Mouse (Mus musculus): Measurements from ENCODE around the gene Tmem123. TPM values are rescaled to one million over a fixed set of nuclear protein-coding genes. Genes with fewer than 3 reads are reported as not detected.

Gene Tmem123
- polyA plus RNA-seq (2012; rRNA removed): 18.5 and 27.6 TPM in 2 replicates

DNA sequence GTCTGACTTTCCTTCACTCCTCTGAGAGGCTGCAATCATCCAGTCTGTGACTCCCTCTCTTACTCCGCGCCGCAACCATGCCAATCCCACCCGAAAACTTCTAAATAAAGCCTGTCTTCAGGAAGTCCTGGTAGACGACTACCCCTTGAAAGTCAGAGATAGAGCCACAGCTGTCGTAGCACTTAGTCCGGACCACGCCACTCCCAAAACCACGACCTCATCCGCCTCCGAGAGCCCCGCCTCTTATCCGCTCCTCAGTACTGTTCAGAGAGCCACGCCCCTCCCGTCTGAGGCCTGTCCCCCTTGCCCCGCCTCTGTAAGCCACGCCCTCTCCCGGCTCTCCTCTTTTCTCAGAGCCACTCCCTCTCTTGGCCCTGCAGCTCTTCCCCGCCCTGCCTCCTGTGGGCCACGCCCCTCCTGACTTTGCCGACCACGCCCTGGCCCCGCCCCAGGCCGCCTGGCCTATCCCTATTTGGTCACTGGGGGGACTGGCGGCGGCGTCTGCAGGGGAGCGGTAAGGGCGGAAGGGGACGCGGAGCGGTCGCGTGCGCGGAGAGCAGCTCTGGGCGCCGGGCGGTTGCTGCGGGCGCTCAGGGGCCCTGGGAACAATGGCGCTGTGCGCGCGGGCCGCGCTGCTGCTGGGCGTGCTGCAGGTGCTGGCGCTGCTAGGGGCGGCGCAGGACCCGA, at the start of gene Tmem123:
TSS of gene Tmem123 (plus strand) at position 428 of the 687 bp plus-strand sequence.

DNA sequence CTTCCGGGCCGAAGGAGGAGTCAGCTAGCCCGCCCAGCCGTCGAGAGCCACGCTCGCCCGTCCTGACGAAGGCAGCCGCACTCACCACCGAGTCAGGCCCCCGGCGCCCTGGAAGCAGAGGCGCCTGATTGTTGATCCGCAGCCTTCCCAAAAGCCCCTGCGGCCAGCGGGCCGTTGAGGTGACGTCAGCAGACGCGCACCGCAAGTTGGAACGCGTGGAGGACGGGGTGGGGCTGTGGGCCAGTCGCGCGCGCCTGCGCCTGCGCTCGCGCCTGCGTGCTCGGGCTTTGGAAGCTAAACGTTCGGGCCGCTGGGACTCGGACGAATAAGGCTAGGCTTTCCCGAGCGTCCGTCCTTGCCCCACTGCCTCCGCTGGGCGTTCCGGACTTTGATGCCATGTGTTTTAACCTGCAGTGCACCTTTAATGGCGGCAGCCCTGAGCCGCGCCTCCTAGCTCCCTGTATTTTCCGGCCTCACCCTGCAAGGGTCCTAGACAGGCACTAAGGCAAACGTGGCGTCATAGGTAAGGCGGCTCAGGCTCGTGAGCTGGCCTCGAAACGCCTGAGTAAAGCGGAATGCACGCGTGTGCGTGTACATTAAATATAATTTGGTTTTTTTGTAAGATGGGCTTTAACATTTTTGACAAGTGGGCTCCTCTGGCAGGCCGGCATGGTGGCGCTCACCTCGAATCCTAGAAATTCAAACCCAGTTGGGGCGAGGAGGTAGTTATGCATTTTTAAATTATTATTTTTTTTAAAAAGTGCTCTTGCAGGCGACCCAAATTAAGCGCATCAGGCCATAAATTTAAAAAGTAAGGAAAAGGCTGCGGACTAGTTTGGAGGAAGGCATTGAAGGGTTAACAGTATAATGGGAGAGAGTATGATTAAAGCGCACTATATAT, 73.3 kb downstream of the Tmem123 start, which contains the start of gene Birc2:
TSS of gene Birc2 (minus strand) at position 160 of the 901 bp plus-strand sequence.

Other genes starting within 250 kb of the Tmem123 start
- not detected in 2 replicates for gene Mmp8, start 205.6 kb upstream of the Tmem123 start, polyA plus RNA-seq (2012; rRNA removed)
- gene Mmp27, start 192.6 kb upstream of the Tmem123 start, polyA plus RNA-seq (2012; rRNA removed): not detected in 2 replicates
- not detected in 2 replicates for gene Mmp20, start 135.8 kb upstream of the Tmem123 start, polyA plus RNA-seq (2012; rRNA removed)
- not detected in 2 replicates for gene Mmp7, start 72.0 kb upstream of the Tmem123 start, polyA plus RNA-seq (2012; rRNA removed)
- 0.97 and 1.2 TPM in 2 replicates for gene Birc2, start 73.0 kb downstream of the Tmem123 start, polyA plus RNA-seq (2012; rRNA removed)
- 0.82 and 1.6 TPM in 2 replicates for gene Birc3, start 109.1 kb downstream of the Tmem123 start, polyA plus RNA-seq (2012; rRNA removed)
- gene Yap1, start 240.6 kb downstream of the Tmem123 start, polyA plus RNA-seq (2012; rRNA removed): 23.8 and 30.9 TPM in 2 replicates

Data from stomach, adult 2 months (tissue).